ENCODE assay signal across 18 mouse cellular contexts in genomic region chr14:27348088-27348487, GRCm38 (mm10).
DNase-seq lines count a peak whose midpoint lies in the region; ATAC-seq lines count a peak whose summit lies in the region.
"Had no signal": no experiment of that assay in that cellular context is flagged by ENCODE, and none has a peak within 500 bp of the region (broad histone marks: within the 10 kb centered on the region; RNA-seq: fewer than 3 reads in every experiment).

No protein-coding gene starts in this region.

- H3K4me2 ChIP-seq in heart, embryonic 12.5 days = no peak overlapping the region
- H3K4me2 ChIP-seq in heart, embryonic 11.5 days = no peak overlapping the region
- H3K4me2 ChIP-seq in stomach, embryonic 16.5 days (ENCODE audit: low read depth, low read length) = no peak overlapping the region
- H3K4me2 ChIP-seq: forebrain, embryonic 12.5 days; limb, embryonic 12.5 days; liver, embryonic 15.5 days; midbrain, embryonic 12.5 days had no signal

- no peaks in the 10 kb centered on the region for H3K27me3 ChIP-seq in heart, embryonic 12.5 days (replicated peaks)
- no peaks in the 10 kb centered on the region for H3K27me3 ChIP-seq in heart, embryonic 11.5 days (ENCODE audit: control insufficient read depth, insufficient read depth, low read length)
- no peaks in the 10 kb centered on the region for H3K27me3 ChIP-seq in stomach, embryonic 16.5 days (ENCODE audit: control insufficient read depth, insufficient read depth, low read length)
- H3K27me3 ChIP-seq: forebrain, embryonic 12.5 days; limb, embryonic 12.5 days; liver, embryonic 15.5 days; midbrain, embryonic 12.5 days had no signal

- peaks cover 63% of the 10 kb centered on the region for H3K4me1 ChIP-seq in heart, embryonic 12.5 days (replicated peaks)
- H3K4me1 ChIP-seq in heart, embryonic 11.5 days (ENCODE audit: control insufficient read depth, insufficient read depth, low read length) = peaks cover 36% of the 10 kb centered on the region
- peaks cover 37% of the 10 kb centered on the region for H3K4me1 ChIP-seq in stomach, embryonic 16.5 days (ENCODE audit: control insufficient read depth, insufficient read depth, low read length)
- H3K4me1 ChIP-seq: forebrain, embryonic 12.5 days; midbrain, embryonic 12.5 days had no signal

- peaks cover 4% of the 10 kb centered on the region; the same call in 1 of the 2 replicates for H3K36me3 ChIP-seq in heart, embryonic 12.5 days
- H3K36me3 ChIP-seq in heart, embryonic 11.5 days (ENCODE audit: control insufficient read depth, insufficient read depth, low read length) = no peaks in the 10 kb centered on the region
- no peaks in the 10 kb centered on the region for H3K36me3 ChIP-seq in stomach, embryonic 16.5 days (ENCODE audit: control insufficient read depth, insufficient read depth, low read length)
- H3K36me3 ChIP-seq: forebrain, embryonic 12.5 days; midbrain, embryonic 12.5 days had no signal

- H3K9ac ChIP-seq in heart, embryonic 12.5 days = no peak overlapping the region
- no peak overlapping the region for H3K9ac ChIP-seq in heart, embryonic 11.5 days (ENCODE audit: low read depth, low read length)
- no peak overlapping the region for H3K9ac ChIP-seq in stomach, embryonic 16.5 days (ENCODE audit: low read length)
- H3K9ac ChIP-seq: forebrain, embryonic 12.5 days; limb, embryonic 12.5 days; liver, embryonic 15.5 days; midbrain, embryonic 12.5 days had no signal

- ATAC-seq in heart, embryonic 12.5 days (ENCODE audit: insufficient number of reproducible peaks, low FRiP score) = no peak
- no peak for ATAC-seq in heart, embryonic 11.5 days (replicated peaks; ENCODE audit: insufficient number of reproducible peaks, low FRiP score, low TSS enrichment)
- ATAC-seq in stomach, embryonic 16.5 days (ENCODE audit: insufficient read depth, low FRiP score) = no peak

- peak; percentile 45 for DNase-seq in kidney, postnatal 14 days
- DNase-seq in kidney, adult 18-20 months = no peak
- DNase-seq in ZHBTc4 (ENCODE audit: low read depth, low spot score) = peak; percentile 58
- DNase-seq in lung, postnatal 4 days = no peak
- DNase-seq: adrenal gland, postnatal 10 days; cerebellum, adult 9-10 months; embryo, embryonic 11 days; lung, postnatal 36 days; right cerebral cortex, adult 18-20 months; thymus, postnatal 4 days had no signal

- WGBS in heart, embryonic 12.5 days = 92% methylated on average over 2 of the region's 2 CpGs
- 86% methylated on average over 2 of the region's 2 CpGs for WGBS in heart, embryonic 11.5 days (ENCODE audit: insufficient replicate concordance)
- 67% methylated on average over 2 of the region's 2 CpGs for WGBS in stomach, embryonic 16.5 days

- H3K27ac ChIP-seq in heart, embryonic 12.5 days (ENCODE audit: poor library complexity, severe bottlenecking) = peak overlapping the region; percentile 52; the same call in 1 of the 2 replicates
- no peak overlapping the region for H3K27ac ChIP-seq in heart, embryonic 11.5 days (ENCODE audit: low read depth, low read length)
- H3K27ac ChIP-seq in stomach, embryonic 16.5 days (ENCODE audit: low read length) = peak overlapping the region; percentile 27; the same call in 1 of the 2 replicates
- H3K27ac ChIP-seq: forebrain, embryonic 12.5 days; limb, embryonic 12.5 days; liver, embryonic 15.5 days; midbrain, embryonic 12.5 days had no signal

- no peak overlapping the region for H3K4me3 ChIP-seq in heart, embryonic 12.5 days
- H3K4me3 ChIP-seq in heart, embryonic 11.5 days (ENCODE audit: low read depth, low read length) = no peak overlapping the region
- no peak overlapping the region for H3K4me3 ChIP-seq in stomach, embryonic 16.5 days (replicated peaks; ENCODE audit: low read length)
- H3K4me3 ChIP-seq: forebrain, embryonic 12.5 days; left cerebral cortex, adult 2 months; limb, embryonic 12.5 days; liver, embryonic 15.5 days; midbrain, embryonic 12.5 days had no signal

- H3K9me3 ChIP-seq in heart, embryonic 12.5 days (replicated peaks) = 0 out of 2 replicates have a peak, but pooled peaks cover 6% of the 10 kb centered on the region
- no peaks in the 10 kb centered on the region for H3K9me3 ChIP-seq in heart, embryonic 11.5 days (replicated peaks; ENCODE audit: control insufficient read depth, low read length)
- no peaks in the 10 kb centered on the region; the same call in 1 of the 2 replicates for H3K9me3 ChIP-seq in stomach, embryonic 16.5 days (replicated peaks; ENCODE audit: control insufficient read depth, low read length)
- H3K9me3 ChIP-seq: forebrain, embryonic 12.5 days; liver, embryonic 15.5 days; midbrain, embryonic 12.5 days had no signal

Comparison
In these comparisons a context has a peak if more than half of its experiments do, and no peak if none do; other contexts are left out.
1. DNase-seq: peak in kidney, postnatal 14 days (single experiment) and ZHBTc4 (single experiment); none in kidney, adult 18-20 months (single experiment) and lung, postnatal 4 days (0 of 2).